Mouse (Mus musculus) stomach, postnatal 0 days (tissue): ENCODE results near the gene Zfp319. TPM values are rescaled to one million over a fixed set of nuclear protein-coding genes. Genes with fewer than 3 reads are reported as not detected.

Experiments
- ATAC-seq: fragments of 200-750 bp; cut with Nextera tagmentation; 2 replicates; pipeline ENCODE4 v1.8.0; 2017; ENCODE audit not compliant: low FRiP score, low TSS enrichment
- DNase-seq: peaks from one replicate; pipeline ENCODE4 v3.0.0-alpha.2; 2016; ENCODE audit warnings: low spot score
- H3K27ac ChIP-seq: fragments of 300-500 bp; sonication (generic); replicated peaks from 2 replicates; pipeline ENCODE4 v1.5.1; 2014; ENCODE audit warnings: mild to moderate bottlenecking, control low read depth
- H3K27me3 ChIP-seq: fragments of 300-500 bp; sonication (generic); 2 replicates; pipeline ENCODE4 v1.6.1; 2014; ENCODE audit warnings: low read length; ENCODE audit not compliant: control insufficient read depth, insufficient read depth
- H3K36me3 ChIP-seq: fragments of 300-500 bp; sonication (generic); 2 replicates; pipeline ENCODE4 v1.6.1; 2014; ENCODE audit warnings: low read length, mixed read lengths; ENCODE audit not compliant: control insufficient read depth, insufficient read depth
- H3K4me1 ChIP-seq: fragments of 300-500 bp; sonication (generic); replicated peaks from 2 replicates; pipeline ENCODE4 v1.6.1; 2014; ENCODE audit warnings: antibody characterized with exemption; ENCODE audit not compliant: control insufficient read depth, insufficient read depth
- H3K4me2 ChIP-seq: fragments of 300-500 bp; sonication (generic); replicated peaks from 2 replicates; pipeline ENCODE4 v1.6.1; 2014; ENCODE audit warnings: low read depth, mild to moderate bottlenecking, control low read depth, moderate library complexity
- H3K4me3 ChIP-seq: fragments of 300-500 bp; sonication (generic); 2 replicates; pipeline ENCODE4 v1.5.1; 2014; ENCODE audit warnings: low read depth, low read length, control low read depth
- H3K9ac ChIP-seq: fragments of 300-500 bp; sonication (generic); 2 replicates; pipeline ENCODE4 v1.6.1; 2014; ENCODE audit warnings: mild to moderate bottlenecking, low read length, control low read depth, mixed read lengths
- H3K9me3 ChIP-seq: fragments of 300-500 bp; sonication (generic); 2 replicates; pipeline ENCODE4 v1.6.1; 2016; ENCODE audit warnings: low read length; ENCODE audit not compliant: control insufficient read depth
- CTCF ChIP-seq: IDR thresholded peaks from 2 replicates; pipeline ENCODE4 v1.5.1; 2016; ENCODE audit warnings: antibody characterized with exemption, low read depth, mild to moderate bottlenecking, moderate library complexity
- EP300 ChIP-seq: optimal IDR thresholded peaks from 2 replicates; pipeline ENCODE3; 2016; ENCODE audit warnings: antibody characterized with exemption
- WGBS: fragments of 180-500 bp; shearing (Covaris S2); extraction: QIAGEN DNeasy Blood & Tissue Kit; methylation state at CpG from one replicate; pipeline ENCODE4 v1.1.7; 2014; 5-methylcytosine and 5-hydroxymethylcytosine counted together
- polyA plus RNA-seq: library from polyadenylated mRNA; unstranded; fragments of >200 nt; fragmentation: Nextera tagmentation; extraction: Ambion mirVana; gene quantifications from 2 replicates; pipeline ENCODE4 v1.2.1, GENCODE M21; 2015

Zfp319 gene
- polyA plus RNA-seq, 1 experiment from 2014 or later, result 2.5 TPM

- Histone ChIP-seq H3K9me3 (no peaks in the 10 kb centered on the region), H3K27ac (peak overlapping the region; percentile 90), H3K4me1 (0 out of 2 replicates have a peak, but pooled peaks cover 3% of the 10 kb centered on the region), H3K4me2 (peak overlapping the region; percentile 91), H3K27me3 (no peaks in the 10 kb centered on the region), H3K4me3 (peak overlapping the region; percentile 85), H3K36me3 (no peaks in the 10 kb centered on the region), H3K9ac (peak overlapping the region; percentile 82)
- no peak; the same call in 1 of the 2 replicates for TF ChIP-seq CTCF
- no peak for TF ChIP-seq EP300
- peak; percentile 75 for DNase-seq
- peak; percentile 28 for ATAC-seq
- 4% methylated on average over 59 of the region's 62 CpGs for WGBS
Measured at GRCm38 (mm10) chr8:95352871-95353866, 21.4 kb upstream of the Zfp319 start.

GRCm38 (mm10) chr8:95352151-95352870, 20.6 kb upstream of the Zfp319 start, which contains the start of gene Mmp15:
Gene Mmp15, plus strand, starts transcription at chr8:95352268.
- 0 out of 2 replicates have a peak, but pooled peaks cover 3% of the 10 kb centered on the region for H3K4me1 ChIP-seq
- H3K4me3 ChIP-seq, result peak within 1 kb of the TSS; percentile 85
- H3K27me3 ChIP-seq, result no peaks in the 10 kb centered on the region
- H3K4me2 ChIP-seq, result peak within 1 kb of the TSS; percentile 91
- under 1% methylated on average over 79 of the region's 80 CpGs for WGBS
- H3K36me3 ChIP-seq, result no peaks in the 10 kb centered on the region
- peak within 1 kb of the TSS; percentile 82 for H3K9ac ChIP-seq
- H3K27ac ChIP-seq, result peak within 1 kb of the TSS; percentile 90
- ATAC-seq, result peak; percentile 80
- no peaks in the 10 kb centered on the region for H3K9me3 ChIP-seq
- TF ChIP-seq EP300 (no peak), CTCF (peak; percentile 30; the same call in 1 of the 2 replicates)
- peak; percentile 93 for DNase-seq

GRCm38 (mm10) chr8:95351461-95351860, 19.7 kb upstream of the Zfp319 start:
- Histone ChIP-seq H3K4me2 (peak overlapping the region; percentile 91), H3K9ac (peak overlapping the region; percentile 82), H3K4me1 (0 out of 2 replicates have a peak, but pooled peaks cover 3% of the 10 kb centered on the region), H3K36me3 (no peaks in the 10 kb centered on the region), H3K27ac (peak overlapping the region; percentile 90; the same call in 1 of the 2 replicates), H3K9me3 (no peaks in the 10 kb centered on the region), H3K27me3 (no peaks in the 10 kb centered on the region), H3K4me3 (peak overlapping the region; percentile 85)
- TF ChIP-seq CTCF (peak; percentile 67), EP300 (no peak)
- ATAC-seq (peak; percentile 52), DNase-seq (peak; percentile 76)
- 2% methylated on average over 15 of the region's 15 CpGs for WGBS

- 0 out of 2 replicates have a peak, but pooled peaks cover 3% of the 10 kb centered on the region for H3K4me1 ChIP-seq
- peak overlapping the region; percentile 82 for H3K27ac ChIP-seq
- ATAC-seq (no peak), DNase-seq (peak; percentile 61)
- no peak overlapping the region for H3K4me2 ChIP-seq
- H3K9me3 ChIP-seq, result no peaks in the 10 kb centered on the region
- H3K36me3 ChIP-seq, result no peaks in the 10 kb centered on the region; the same call in 1 of the 2 replicates
- TF ChIP-seq EP300 (no peak), CTCF (peak; percentile 40)
- H3K9ac ChIP-seq, result no peak overlapping the region; the same call in none of the 2 replicates
- WGBS, result 33% methylated on average over 19 of the region's 19 CpGs
- no peak overlapping the region for H3K4me3 ChIP-seq
- no peaks in the 10 kb centered on the region for H3K27me3 ChIP-seq
Measured at GRCm38 (mm10) chr8:95348811-95349630, 17.3 kb upstream of the Zfp319 start.

- H3K4me1 ChIP-seq, result 0 out of 2 replicates have a peak, but pooled peaks cover 3% of the 10 kb centered on the region
- WGBS, result 79% methylated on average over 2 of the region's 2 CpGs
- H3K4me3 ChIP-seq, result no peak overlapping the region
- ATAC-seq (peak; percentile 68), DNase-seq (peak; percentile 59)
- peak overlapping the region; percentile 82 for H3K27ac ChIP-seq
- H3K9me3 ChIP-seq, result no peaks in the 10 kb centered on the region
- H3K27me3 ChIP-seq, result no peaks in the 10 kb centered on the region
- no peaks in the 10 kb centered on the region; the same call in 1 of the 2 replicates for H3K36me3 ChIP-seq
- no peak for TF ChIP-seq CTCF
- no peak for TF ChIP-seq EP300
- H3K4me2 ChIP-seq, result no peak overlapping the region
- no peak overlapping the region; the same call in 1 of the 2 replicates for H3K9ac ChIP-seq
Measured at GRCm38 (mm10) chr8:95348356-95348755, 16.6 kb upstream of the Zfp319 start.
